Mouse (Mus musculus) layer of hippocampus, adult 2 months (tissue): ENCODE data around the gene Abl1. TPM values are rescaled to one million over a fixed set of nuclear protein-coding genes. Genes with fewer than 3 reads are reported as not detected.

Source experiments
- DNase-seq, 2 experiments: peaks; one replicate each; pipeline ENCODE4 v3.0.0; 2022; ENCODE audit warnings: low spot score in 2 of 2
- H3K27ac ChIP-seq: fragments of 200-600 bp; 2 replicates; pipeline ENCODE4 v1.8.1; 2022
- H3K4me3 ChIP-seq: fragments of 200-600 bp; 2 replicates; pipeline ENCODE4 v1.8.1; 2022; ENCODE audit warnings: mild to moderate bottlenecking
- CTCF ChIP-seq: fragments of 200-600 bp; conservative IDR thresholded peaks from 2 replicates; pipeline ENCODE4 v1.8.1; 2022; ENCODE audit warnings: antibody characterized with exemption, mild to moderate bottlenecking, moderate library complexity
- total RNA-seq, 2 experiments: library from RNA; stranded (reverse); gene quantifications; 2 replicates each; pipeline ENCODE4 v1.2.3; 2021

The Abl1 gene
- total RNA-seq, 2 experiments from 2014 or later = 44.1 to 44.7 TPM

DNA sequence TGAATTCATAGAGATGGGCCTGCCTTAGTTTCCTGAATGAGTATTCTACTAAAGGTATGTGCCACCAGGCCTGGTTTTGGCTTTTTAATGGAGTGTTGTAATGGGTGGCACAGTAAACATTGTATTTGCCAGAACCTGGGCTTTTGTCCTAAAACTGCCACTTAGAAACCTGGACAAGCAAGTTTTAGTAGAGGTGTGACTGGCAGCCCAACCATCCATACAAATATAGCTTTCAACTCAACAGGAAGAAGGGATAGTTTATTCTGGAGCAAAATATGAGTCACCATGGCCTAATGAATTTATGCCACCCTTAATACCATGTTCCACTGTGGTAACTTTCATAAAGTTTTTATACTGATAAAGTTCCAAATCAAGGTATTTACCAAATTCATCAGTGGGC, 15.1 kb downstream of the Abl1 start:
- no peak for TF ChIP-seq CTCF
- DNase-seq = no peak
- H3K4me3 ChIP-seq = no peak overlapping the region

DNA sequence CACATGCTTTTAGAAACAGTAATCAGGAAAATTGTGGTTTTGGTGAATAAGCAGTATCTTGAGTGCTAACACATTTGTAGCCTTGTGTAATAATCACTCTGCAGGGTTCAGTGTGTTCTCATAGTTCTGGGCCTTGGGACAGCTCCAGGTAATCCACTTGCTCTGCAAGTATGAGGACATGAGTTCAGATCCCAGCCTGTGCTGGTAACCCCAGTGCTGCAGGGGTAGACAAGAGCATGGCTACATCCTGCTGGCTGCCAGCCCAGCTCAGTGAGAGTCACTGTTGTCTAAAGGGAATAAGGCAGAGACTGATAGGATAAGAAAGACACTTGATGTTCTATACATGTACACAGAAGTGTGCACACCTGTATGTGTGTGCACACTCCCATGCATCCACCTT, 17.7 kb downstream of the Abl1 start:
- no peak for DNase-seq
- no peak for TF ChIP-seq CTCF

More for the DNA sequence above, 15.1 kb downstream of the Abl1 start:
- H3K27ac ChIP-seq = no peak overlapping the region

DNA sequence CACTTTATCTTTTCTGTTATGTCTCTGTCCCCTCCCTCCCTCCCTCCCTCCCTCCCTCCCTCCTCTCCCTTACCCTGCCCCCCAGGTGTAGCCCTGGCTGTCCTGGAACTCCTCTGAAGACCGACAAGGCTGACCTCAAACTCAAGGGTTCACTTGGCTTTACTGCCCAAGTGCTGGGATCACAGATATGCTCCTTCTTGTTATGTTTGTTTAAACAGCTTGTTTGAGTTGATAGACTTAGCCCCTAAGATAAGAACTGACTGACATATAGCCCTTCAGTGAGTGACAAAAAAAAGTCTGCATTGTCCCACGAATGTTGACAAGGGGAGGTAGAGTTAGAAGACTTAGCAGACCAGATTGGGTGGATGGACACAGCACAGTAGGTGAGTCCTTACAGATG, 18.4 kb downstream of the Abl1 start:
- no peak for DNase-seq
- no peak for TF ChIP-seq CTCF
- no peak overlapping the region for H3K27ac ChIP-seq
- no peak overlapping the region for H3K4me3 ChIP-seq

More for the DNA sequence above, 17.7 kb downstream of the Abl1 start:
- Histone ChIP-seq H3K27ac (no peak overlapping the region), H3K4me3 (no peak overlapping the region)

DNA sequence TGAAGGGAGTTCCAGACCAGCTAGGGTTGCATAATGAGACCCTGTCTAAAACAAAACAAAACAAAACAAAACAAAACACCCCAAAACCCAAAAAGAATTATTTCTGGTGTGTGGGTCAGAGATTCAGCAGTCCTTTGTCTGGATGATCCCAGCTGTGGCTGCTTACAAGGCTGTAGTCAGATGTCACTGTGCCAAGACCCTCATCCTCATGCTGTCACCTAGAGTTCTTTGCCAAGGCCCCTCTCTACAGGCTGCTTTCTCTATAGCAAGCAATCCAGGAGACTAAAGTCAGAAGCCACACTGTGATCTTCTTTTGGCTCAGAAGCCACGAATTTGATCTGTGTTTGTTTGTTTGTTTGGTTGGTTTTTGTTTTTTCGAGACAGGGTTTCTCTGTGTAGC, 24.5 kb downstream of the Abl1 start:
- no peak overlapping the region for H3K4me3 ChIP-seq
- no peak overlapping the region for H3K27ac ChIP-seq
- DNase-seq = no peak
- no peak for TF ChIP-seq CTCF

DNA sequence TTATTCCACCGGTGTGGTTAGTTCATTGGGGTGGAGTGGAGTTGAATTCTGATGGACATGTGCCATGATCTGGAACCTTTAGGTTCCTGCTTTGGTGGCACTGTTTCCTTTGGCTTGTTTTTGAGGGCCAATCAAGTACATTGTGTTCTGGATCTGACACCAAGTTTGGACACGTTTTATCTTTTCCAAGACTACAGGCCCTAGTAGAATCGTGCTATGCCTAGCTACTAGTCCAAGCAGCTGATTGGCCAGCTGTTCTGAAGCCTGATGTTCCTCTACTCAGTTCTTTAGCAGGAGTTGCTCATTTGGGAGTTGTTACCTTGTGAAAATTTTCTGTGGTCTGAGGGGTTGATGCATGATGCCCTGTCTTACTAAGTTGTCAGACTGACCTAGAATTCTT, 25.6 kb downstream of the Abl1 start:
- no peak overlapping the region for H3K4me3 ChIP-seq

DNA sequence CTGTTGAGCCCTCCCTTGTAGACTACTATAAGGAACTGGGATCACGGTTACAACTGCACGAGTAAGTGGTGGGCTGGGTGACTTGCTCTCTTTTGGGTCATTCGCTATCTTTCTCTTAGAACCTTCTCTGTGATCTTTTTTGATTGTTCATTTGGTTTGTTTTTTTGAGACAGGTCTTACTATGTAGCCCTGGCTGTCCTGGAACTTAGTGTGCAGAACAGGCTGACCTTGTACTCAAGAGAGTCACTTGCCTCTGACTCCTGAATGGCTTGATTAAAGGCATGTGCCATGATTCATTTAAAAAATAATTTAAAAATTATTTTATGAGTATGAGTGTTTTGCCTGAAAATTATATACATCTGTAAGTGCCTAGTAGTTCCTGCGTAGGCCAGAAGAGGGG, 26.6 kb downstream of the Abl1 start:
- Histone ChIP-seq H3K27ac (no peak overlapping the region), H3K4me3 (no peak overlapping the region)
- no peak; the same call in 1 of the 2 replicates for TF ChIP-seq CTCF

More for the DNA sequence above, 25.6 kb downstream of the Abl1 start:
- no peak overlapping the region for H3K27ac ChIP-seq
- TF ChIP-seq CTCF = no peak
- DNase-seq = no peak

DNA sequence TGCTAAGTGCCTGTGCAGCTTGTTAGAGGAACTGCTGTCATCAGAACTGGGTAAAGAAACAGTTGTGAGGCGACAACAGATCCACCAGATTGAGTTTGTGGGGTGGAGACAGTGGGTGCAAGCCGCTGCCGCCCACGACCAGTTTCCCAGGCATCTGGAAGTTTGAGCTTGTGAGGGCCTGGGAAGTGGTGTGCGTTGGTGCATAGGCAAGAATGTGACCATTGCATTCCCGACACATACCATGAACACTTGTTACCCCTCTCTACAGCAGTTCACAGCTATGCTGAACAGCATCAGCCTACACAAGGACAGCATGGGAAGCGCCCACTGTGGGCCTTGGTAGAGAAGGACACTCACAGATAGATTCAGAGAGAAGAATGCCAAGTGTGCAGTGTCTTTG, 27.8 kb downstream of the Abl1 start:
- H3K27ac ChIP-seq = 0 out of 2 replicates have a peak overlapping the region, but pooled peaks have one; percentile 18
- DNase-seq = peak; percentile 58 to 60
- TF ChIP-seq CTCF = no peak

More for the DNA sequence above, 26.6 kb downstream of the Abl1 start:
- no peak for DNase-seq

DNA sequence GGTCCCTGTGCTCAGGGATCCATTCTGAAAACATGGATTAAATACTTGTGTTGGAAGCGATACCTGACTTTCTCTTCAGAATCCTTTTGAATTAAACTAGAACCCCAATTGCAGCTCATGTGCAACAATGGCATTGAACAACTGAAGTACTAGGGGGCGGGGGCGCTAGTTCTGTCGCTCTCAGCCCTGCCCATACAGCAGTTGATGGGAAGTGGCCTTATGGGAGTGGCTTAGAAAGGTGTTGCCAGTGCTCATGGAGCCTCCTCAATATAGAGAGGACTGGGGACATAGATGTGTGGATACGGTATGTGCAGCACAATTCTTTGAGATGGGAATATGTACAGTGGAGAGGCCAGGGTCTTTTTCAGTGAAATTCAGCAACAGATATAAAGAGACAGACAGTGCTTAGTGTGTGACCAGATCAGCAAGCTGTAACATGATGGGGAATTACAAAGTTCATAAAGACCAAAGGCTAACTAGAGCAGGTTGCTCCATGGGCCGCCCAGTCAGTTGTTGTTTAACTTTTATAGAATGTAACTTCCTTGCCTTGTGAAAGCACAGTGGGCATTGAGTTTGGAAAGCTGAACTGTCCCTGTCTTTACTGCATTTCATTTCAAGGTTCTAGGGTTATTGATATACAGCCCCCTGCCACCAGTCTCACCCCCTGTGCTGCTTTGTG, 31.2 kb downstream of the Abl1 start:
- Histone ChIP-seq H3K4me3 (no peak overlapping the region), H3K27ac (no peak overlapping the region)
- no peak for DNase-seq
- no peak for TF ChIP-seq CTCF

More for the DNA sequence above, 27.8 kb downstream of the Abl1 start:
- H3K4me3 ChIP-seq = no peak overlapping the region

DNA sequence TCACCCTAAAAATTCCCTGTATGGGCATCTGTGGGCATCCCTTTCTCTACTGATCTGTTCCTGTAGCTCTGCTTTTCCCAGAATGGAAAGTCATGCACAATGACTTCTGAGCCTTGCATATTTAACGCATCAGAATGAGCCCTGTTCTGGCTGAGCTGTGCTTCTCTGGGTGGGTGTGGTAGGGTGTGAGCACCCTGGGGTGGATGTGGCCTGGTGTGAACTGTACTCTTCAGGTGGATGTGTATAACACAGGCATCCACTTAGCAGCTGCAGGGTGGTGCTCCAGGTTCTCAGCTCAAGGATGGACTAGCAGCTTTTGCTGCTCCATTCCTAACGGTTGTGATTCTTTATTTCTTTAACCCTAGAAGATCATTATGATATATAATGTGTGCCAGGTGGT, 31.8 kb downstream of the Abl1 start:
- DNase-seq = no peak
- TF ChIP-seq CTCF = no peak
- H3K4me3 ChIP-seq = no peak overlapping the region
- H3K27ac ChIP-seq = no peak overlapping the region

DNA sequence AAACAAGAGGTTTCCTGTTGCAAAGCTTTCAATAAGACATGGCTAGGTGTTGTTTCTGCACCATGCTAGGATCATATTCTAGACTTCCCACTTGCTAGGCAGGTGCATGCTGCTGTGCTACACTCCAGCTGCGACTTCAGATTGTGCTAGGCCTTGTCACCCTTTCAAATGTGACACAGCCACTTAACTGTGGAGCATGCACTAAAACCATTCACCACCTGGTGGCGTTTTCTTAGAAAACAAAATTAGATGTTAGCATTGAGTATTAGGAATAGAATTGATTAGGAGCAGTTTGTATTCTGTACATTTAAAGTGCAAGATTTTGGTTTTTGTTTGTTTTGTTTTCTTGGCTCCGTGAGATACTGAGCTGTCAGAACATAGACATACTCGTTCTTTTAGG, 32.6 kb downstream of the Abl1 start:
- no peak for DNase-seq
- no peak overlapping the region for H3K4me3 ChIP-seq
- H3K27ac ChIP-seq = no peak overlapping the region
- TF ChIP-seq CTCF = peak; percentile 76

DNA sequence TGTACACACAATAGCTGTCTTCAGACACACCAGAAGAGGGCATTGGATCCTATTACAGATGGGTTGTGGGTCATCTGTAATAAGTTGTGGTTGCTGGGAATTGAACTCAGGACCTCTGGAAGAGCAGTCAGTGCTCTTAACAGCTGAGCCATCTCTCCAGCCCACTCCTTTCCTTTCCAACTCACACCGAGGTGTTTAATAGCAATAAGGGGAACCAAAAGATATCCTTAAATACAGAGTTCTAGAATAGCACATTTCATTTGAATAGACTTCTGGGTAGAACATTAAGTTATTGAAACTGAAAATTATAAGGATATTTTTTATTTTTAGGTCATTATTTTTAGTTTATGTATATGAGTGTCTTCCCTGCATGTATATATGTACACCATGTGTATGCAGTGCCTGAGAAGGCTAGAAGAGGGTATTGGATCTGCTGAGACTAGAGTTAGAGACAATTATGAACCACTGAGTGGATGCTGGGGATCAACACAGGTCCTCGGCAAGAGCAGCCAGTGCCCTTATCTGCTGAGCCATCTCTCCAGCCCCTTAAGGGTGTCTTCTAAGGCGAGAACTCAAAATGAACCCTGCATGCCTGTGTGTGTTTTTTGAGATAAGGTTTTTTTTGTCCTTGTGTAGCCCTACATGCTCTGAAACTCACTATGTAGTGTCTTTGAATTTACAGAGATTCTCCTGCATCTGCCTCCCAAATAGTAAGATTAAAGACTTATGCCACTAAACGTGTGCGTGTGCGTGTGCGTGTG, 36.7 kb downstream of the Abl1 start:
- H3K4me3 ChIP-seq = no peak overlapping the region
- H3K27ac ChIP-seq = no peak overlapping the region
- no peak for TF ChIP-seq CTCF
- DNase-seq = no peak

DNA sequence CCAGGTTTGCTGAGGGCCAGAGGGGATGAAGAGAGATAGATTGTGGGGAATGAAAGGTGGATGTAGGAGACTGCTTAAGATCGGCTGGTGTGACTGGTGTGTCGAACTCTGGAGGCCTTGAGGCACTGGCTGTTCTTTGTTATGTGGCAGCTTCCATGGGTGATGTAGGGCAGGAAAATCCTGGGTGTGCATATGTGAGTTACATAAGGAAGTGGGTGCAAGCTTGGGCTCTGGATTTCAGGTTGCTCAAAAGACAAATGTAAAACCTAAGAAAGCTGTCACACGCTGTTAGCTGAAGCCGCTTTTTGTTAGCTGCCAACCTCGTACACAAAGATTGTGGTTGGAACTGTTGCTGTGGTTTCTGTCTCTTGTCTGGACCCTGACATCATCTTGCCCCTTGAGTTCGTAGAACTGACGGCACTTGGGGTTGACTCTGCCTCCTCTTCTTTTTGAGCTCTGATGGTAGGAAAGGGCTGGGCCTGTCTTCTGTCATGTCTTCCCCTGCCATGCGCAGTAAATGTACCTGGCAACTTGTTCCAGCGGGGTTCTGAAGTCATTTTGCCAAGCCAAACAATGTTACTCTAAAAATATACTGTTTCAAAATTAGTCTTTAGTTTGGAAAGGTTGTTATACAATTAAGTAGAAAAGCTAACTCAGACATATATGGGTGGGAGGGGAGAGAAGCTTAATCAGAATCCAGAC, 39.6 kb downstream of the Abl1 start:
- Histone ChIP-seq H3K27ac (peak overlapping the region; percentile 67), H3K4me3 (no peak overlapping the region)
- no peak for DNase-seq
- TF ChIP-seq CTCF = no peak

DNA sequence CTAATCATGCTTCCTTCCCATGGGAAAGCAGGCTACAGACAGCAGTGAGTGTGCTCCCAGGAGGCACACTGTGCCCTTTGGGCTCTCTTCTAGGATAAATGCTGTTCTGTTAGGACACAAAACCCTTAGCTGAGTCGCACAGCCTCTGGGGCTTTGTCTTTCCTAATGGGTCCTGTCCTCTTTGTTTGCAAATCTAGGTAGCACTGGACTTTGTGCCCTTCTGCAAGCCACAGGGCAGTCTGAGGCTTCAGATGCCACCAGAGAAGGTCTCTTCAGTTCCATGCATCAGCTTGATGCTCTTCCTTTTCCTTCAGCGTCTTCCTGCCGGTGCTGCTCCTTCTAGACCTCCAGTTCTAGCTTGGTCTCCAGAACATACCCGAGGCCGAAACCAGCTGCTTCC, 42.5 kb downstream of the Abl1 start:
- H3K4me3 ChIP-seq = no peak overlapping the region
- no peak for TF ChIP-seq CTCF
- no peak for DNase-seq
- no peak overlapping the region for H3K27ac ChIP-seq
